Mouse (Mus musculus) splenic B cell, adult 2 months (primary cell): ENCODE results near the gene Shisa4.

Source experiments
- DNase-seq: peaks from one replicate; pipeline ENCODE4 v3.0.0-alpha.2; 2011; ENCODE audit warnings: low read depth, low spot score
- H3K27me3 ChIP-seq: 2 replicates; pipeline ENCODE4 v1.6.1; 2012; ENCODE audit warnings: mild to moderate bottlenecking, low read length, moderate library complexity, mixed read lengths; ENCODE audit not compliant: control insufficient read depth, poor library complexity, insufficient read depth, severe bottlenecking
- H3K36me3 ChIP-seq: 2 replicates; pipeline ENCODE4 v1.6.1; 2012; ENCODE audit warnings: mild to moderate bottlenecking, low read length, moderate library complexity, mixed read lengths; ENCODE audit not compliant: control insufficient read depth, poor library complexity, insufficient read depth, severe bottlenecking

The Shisa4 gene

DNA sequence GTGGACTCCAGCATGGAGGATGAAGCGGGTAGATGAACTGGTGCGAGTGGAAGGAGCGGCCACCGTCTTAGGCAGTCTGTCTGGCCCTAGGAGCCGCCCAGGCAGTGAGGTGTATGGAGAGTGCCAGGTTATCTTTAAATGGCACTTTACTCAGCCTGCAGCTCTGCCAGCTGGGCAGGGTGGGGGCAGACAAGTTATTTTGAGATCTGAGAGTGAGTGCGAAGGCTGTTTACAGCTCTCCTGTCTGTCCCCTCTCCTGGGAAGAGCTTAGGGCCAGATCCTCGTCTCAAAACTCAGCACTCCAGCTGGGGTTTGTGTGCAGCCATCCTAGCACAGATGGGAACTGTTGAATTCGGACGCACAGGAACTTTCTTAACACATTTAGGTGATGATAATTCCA, 3.5 kb upstream of the Shisa4 start:
- H3K36me3 ChIP-seq, result no peaks in the 10 kb centered on the region; the same call in 1 of the 2 replicates
- H3K27me3 ChIP-seq, result no peaks in the 10 kb centered on the region
- no peak for DNase-seq

GRCm38 (mm10) chr1:135374175-135374867, 716 bp downstream of the Shisa4 start:
- Histone ChIP-seq H3K27me3 (no peaks in the 10 kb centered on the region), H3K36me3 (no peaks in the 10 kb centered on the region)
- no peak for DNase-seq

DNA sequence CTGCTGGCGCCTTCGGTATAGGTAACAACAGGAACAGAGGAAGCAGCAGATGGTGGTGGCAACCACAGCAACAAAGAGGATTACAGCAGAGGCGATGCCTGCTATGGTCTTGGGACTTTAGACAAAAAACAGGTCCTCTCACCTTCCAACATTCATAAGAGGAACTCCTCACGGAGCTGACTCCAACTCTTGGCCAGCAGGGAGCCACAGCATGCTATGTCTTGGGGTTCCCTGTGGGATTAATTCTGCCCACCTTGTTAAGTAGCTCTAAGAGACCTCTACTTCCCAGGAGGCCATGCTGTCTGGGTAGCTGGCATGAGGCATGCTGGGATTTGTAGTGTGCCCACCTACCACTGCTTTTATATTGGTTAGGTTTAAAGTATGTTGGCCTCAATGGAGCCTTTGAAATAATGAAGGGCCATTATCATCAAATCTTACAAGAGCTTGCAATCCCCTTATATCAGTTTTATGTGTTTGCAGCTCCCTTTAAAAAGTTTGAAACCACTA, 1.8 kb downstream of the Shisa4 start:
- no peaks in the 10 kb centered on the region for H3K36me3 ChIP-seq
- no peaks in the 10 kb centered on the region for H3K27me3 ChIP-seq
- no peak for DNase-seq

GRCm38 (mm10) chr1:135369415-135369814, 5.6 kb downstream of the Shisa4 start:
- H3K27me3 ChIP-seq, result no peaks in the 10 kb centered on the region

GRCm38 (mm10) chr1:135368982-135369381, 6.1 kb downstream of the Shisa4 start:
- no peaks in the 10 kb centered on the region for H3K27me3 ChIP-seq
- H3K36me3 ChIP-seq, result no peaks in the 10 kb centered on the region
- DNase-seq, result peak; percentile 11

More at GRCm38 (mm10) chr1:135369415-135369814, 5.6 kb downstream of the Shisa4 start:
- no peak for DNase-seq
- H3K36me3 ChIP-seq, result no peaks in the 10 kb centered on the region

- Histone ChIP-seq H3K27me3 (no peaks in the 10 kb centered on the region), H3K36me3 (no peaks in the 10 kb centered on the region)
- peak; percentile 64 for DNase-seq
Measured at GRCm38 (mm10) chr1:135368245-135368644, 6.8 kb downstream of the Shisa4 start.

- Histone ChIP-seq H3K27me3 (no peaks in the 10 kb centered on the region), H3K36me3 (no peaks in the 10 kb centered on the region)
- DNase-seq, result no peak
Measured at GRCm38 (mm10) chr1:135367595-135367994, 7.4 kb downstream of the Shisa4 start.

GRCm38 (mm10) chr1:135367005-135367404, 8.0 kb downstream of the Shisa4 start:
- H3K27me3 ChIP-seq, result no peaks in the 10 kb centered on the region
- H3K36me3 ChIP-seq, result no peaks in the 10 kb centered on the region
- DNase-seq, result no peak

GRCm38 (mm10) chr1:135366380-135366779, 8.7 kb downstream of the Shisa4 start:
- no peaks in the 10 kb centered on the region for H3K36me3 ChIP-seq
- H3K27me3 ChIP-seq, result no peaks in the 10 kb centered on the region
- no peak for DNase-seq

DNA sequence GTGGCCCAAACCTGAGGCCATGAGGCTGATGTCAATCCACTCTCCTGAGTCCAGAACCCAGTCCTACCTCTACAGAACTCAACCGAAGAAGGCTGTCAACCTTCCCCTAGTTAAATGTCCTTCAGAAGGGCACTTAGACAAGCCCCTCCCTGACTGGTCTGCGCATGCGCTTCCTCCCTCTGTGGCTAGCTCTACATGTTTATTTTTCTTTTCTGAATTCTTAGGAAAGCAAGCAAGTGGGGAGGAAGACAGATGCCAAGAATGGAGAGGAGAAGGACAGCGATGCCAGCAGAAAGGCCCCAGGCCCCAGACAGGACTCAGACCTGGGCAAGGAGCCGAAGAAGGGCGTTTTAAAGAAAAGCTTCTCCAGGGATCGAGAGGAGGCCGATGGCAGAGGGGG, 11.6 kb downstream of the Shisa4 start:
- no peak for DNase-seq
- no peaks in the 10 kb centered on the region for H3K36me3 ChIP-seq
- no peaks in the 10 kb centered on the region for H3K27me3 ChIP-seq

GRCm38 (mm10) chr1:135362115-135362514, 12.9 kb downstream of the Shisa4 start:
- Histone ChIP-seq H3K36me3 (no peaks in the 10 kb centered on the region), H3K27me3 (no peaks in the 10 kb centered on the region)
- DNase-seq, result no peak

DNA sequence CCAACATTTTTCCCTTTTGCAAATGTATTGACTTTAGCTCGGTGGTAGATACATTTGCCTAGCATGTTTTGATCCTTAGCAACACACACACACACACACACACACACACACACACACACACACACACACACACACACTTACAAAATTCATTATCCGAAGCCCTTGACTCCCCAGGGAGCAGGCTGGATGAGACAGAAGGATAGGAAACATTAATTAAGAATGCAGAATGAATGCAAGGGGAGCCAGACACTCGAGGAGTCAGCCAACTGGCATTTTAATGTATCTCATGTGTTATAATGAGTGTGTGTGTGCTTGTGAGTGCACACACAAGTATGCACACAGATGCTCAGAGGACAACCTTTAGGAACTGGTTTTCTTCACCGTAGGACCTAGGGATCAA, 13.5 kb downstream of the Shisa4 start:
- H3K27me3 ChIP-seq, result no peaks in the 10 kb centered on the region
- no peak for DNase-seq
- no peaks in the 10 kb centered on the region for H3K36me3 ChIP-seq

DNA sequence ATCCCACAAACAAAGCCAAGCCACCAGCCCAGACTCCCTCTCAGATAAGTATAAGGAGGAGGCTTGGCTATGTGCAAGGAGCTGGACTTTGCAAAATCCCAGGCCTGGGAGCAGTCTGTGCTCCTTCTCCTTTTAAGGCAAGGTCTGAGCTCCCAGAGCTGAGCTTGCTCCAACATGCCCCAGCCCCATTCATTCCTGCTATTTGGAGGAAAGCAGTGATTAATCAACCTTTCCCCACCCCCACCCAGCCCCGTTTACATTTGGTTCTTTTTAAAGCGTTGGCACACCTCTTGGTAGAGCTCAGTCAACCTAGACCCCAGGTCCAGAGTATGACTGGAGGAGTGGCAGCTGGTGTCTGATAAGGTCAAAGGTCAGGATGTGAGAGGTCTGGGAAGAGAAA, 16.0 kb downstream of the Shisa4 start:
- H3K27me3 ChIP-seq, result no peaks in the 10 kb centered on the region
- H3K36me3 ChIP-seq, result no peaks in the 10 kb centered on the region
- DNase-seq, result no peak

DNA sequence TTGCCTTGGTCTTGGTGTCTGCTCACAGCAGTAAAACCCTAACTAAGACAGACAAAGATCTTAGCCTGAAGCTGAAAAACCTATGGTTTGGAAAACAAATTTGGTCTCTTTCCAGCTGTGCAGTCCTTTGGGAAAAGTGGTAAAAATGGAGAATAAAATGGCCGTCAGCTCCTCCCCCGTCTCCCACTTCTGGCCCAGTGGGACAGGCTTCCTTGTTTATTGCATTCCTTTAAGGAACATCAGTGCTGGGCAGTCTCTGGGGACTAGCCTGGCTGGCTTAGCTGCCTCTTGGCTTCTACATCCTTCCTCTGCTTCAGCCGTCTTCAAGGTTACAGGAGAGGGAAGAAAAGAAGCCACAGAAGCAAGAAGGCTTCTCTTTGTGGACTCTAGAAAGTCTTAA, 23.1 kb downstream of the Shisa4 start:
- H3K27me3 ChIP-seq, result no peaks in the 10 kb centered on the region; the same call in 1 of the 2 replicates
- no peaks in the 10 kb centered on the region for H3K36me3 ChIP-seq
- no peak for DNase-seq

GRCm38 (mm10) chr1:135347498-135348169, 27.4 kb downstream of the Shisa4 start:
- H3K27me3 ChIP-seq, result no peaks in the 10 kb centered on the region; the same call in 1 of the 2 replicates
- DNase-seq, result no peak
- H3K36me3 ChIP-seq, result no peaks in the 10 kb centered on the region
